Mouse (Mus musculus) embryonic facial prominence, embryonic 14.5 days (tissue): ENCODE results near the gene Nrip1. TPM values are rescaled to one million over a fixed set of nuclear protein-coding genes. Genes with fewer than 3 reads are reported as not detected.

Experiments
- ATAC-seq: fragments of 200-750 bp; cut with Nextera tagmentation; 2 replicates; pipeline ENCODE4 v1.8.0; 2017; ENCODE audit warnings: low read depth, moderate number of reproducible peaks, moderate TSS enrichment
- DNase-seq: peaks from one replicate; pipeline ENCODE4 v3.0.0-alpha.2; 2015; ENCODE audit warnings: low spot score
- H3K27ac ChIP-seq: fragments of 300-500 bp; sonication (generic); replicated peaks from 2 replicates; pipeline ENCODE4 v1.5.1; 2014; ENCODE audit warnings: low read depth, mild to moderate bottlenecking, low read length, moderate library complexity
- H3K27me3 ChIP-seq: fragments of 300-500 bp; sonication (generic); replicated peaks from 2 replicates; pipeline ENCODE4 v1.6.1; 2014; ENCODE audit warnings: low read length; ENCODE audit not compliant: control insufficient read depth, insufficient read depth
- H3K36me3 ChIP-seq: fragments of 300-500 bp; sonication (generic); 2 replicates; pipeline ENCODE4 v1.6.1; 2014; ENCODE audit warnings: low read length, mixed read lengths; ENCODE audit not compliant: control insufficient read depth, insufficient read depth
- H3K4me1 ChIP-seq: fragments of 300-500 bp; sonication (generic); 2 replicates; pipeline ENCODE4 v1.6.1; 2014; ENCODE audit warnings: antibody characterized with exemption, low read length; ENCODE audit not compliant: control insufficient read depth, insufficient read depth
- H3K4me2 ChIP-seq: fragments of 300-500 bp; sonication (generic); 2 replicates; pipeline ENCODE4 v1.6.1; 2014; ENCODE audit warnings: low read depth, mild to moderate bottlenecking, low read length, moderate library complexity, mixed read lengths
- H3K4me3 ChIP-seq: fragments of 300-500 bp; sonication (generic); 2 replicates; pipeline ENCODE4 v1.5.1; 2014; ENCODE audit warnings: low read depth, mild to moderate bottlenecking, low read length
- H3K9ac ChIP-seq: fragments of 300-500 bp; sonication (generic); 2 replicates; pipeline ENCODE4 v1.6.1; 2014; ENCODE audit warnings: low read depth, mild to moderate bottlenecking, low read length, moderate library complexity, mixed read lengths
- H3K9me3 ChIP-seq: fragments of 300-500 bp; sonication (generic); 2 replicates; pipeline ENCODE4 v1.6.1; 2016; ENCODE audit warnings: low read length; ENCODE audit not compliant: control insufficient read depth
- WGBS: fragments of 180-500 bp; shearing (Covaris S2); extraction: QIAGEN DNeasy Blood & Tissue Kit; methylation state at CpG from one replicate; pipeline ENCODE4 v1.1.7; 2014; 5-methylcytosine and 5-hydroxymethylcytosine counted together
- polyA plus RNA-seq: library from polyadenylated mRNA; unstranded; fragments of >200 nt; fragmentation: Nextera tagmentation; extraction: Ambion mirVana; gene quantifications from 2 replicates; pipeline ENCODE4 v1.2.1, GENCODE M21; 2014

The Nrip1 gene
- polyA plus RNA-seq, 1 experiment from 2014 or later, result 35.5 TPM

DNA sequence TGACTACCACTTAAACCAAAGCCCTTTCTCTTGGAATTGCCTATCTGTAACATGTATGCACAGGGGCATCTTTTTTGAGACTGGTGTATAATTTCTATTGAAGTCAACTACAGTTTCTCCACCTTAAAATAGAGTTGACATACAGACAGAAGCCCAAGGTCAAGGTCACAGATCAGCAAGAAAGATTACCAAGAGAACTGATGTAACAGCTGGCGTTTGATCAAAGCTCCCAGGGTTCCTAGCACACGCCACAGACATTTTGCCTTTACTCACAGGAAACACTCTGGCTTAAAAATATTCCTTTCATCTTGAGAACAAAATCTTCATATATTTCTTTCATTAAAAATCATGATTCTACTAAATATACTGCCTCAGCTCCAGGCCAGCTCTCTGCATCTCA, 74.1 kb downstream of the Nrip1 start:
- no peak for DNase-seq
- Histone ChIP-seq H3K36me3 (peaks cover 3% of the 10 kb centered on the region; the same call in 1 of the 2 replicates), H3K27ac (no peak overlapping the region), H3K9me3 (no peaks in the 10 kb centered on the region), H3K4me1 (no peaks in the 10 kb centered on the region; the same call in 1 of the 2 replicates), H3K27me3 (no peaks in the 10 kb centered on the region), H3K9ac (no peak overlapping the region), H3K4me2 (no peak overlapping the region), H3K4me3 (no peak overlapping the region)
- no peak for ATAC-seq
- 39% methylated on average over 2 of the region's 2 CpGs for WGBS

DNA sequence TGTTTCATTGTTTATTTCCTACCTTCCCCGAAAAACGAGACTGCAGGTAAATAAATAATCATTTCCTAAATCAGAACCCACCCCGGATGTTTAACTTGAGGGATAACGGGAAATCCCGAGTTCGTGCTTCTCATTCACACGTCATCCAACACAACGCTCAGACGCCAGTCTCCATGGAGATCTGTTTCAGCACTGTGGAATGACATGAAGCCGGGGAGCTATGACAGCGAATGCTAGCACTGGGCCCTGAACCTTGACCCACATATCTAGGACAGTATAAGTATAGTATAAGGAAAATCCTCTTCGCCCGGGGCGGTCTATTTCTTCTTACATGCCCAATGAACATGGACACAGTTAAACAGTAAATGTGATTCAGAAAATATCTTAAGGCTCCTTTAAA, 78.3 kb downstream of the Nrip1 start:
- Histone ChIP-seq H3K9me3 (no peaks in the 10 kb centered on the region), H3K4me3 (no peak overlapping the region), H3K36me3 (peaks cover 37% of the 10 kb centered on the region), H3K27me3 (no peaks in the 10 kb centered on the region), H3K4me1 (no peaks in the 10 kb centered on the region; the same call in 1 of the 2 replicates), H3K4me2 (no peak overlapping the region), H3K27ac (no peak overlapping the region), H3K9ac (no peak overlapping the region)
- 86% methylated on average over 14 of the region's 14 CpGs for WGBS
- no peak for DNase-seq
- no peak for ATAC-seq

DNA sequence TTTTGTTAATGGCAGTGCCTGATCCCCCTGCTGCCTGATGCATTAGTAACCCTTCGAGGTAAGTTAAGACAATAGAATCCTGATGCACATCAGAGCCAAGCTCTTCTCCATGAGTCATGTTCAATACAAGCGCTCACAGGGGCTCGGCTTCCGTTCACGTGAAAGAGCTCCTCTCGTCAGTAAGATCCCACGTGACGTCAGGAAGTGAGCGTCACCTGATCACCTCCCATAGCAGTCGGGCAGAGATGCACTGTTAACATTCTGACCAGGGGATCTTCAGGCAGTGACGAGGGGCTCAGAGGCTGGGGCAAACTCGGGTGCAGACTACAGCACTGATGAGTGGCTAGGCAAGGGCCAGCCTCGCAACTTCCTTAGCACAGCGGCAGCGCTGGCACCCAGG, 79.1 kb downstream of the Nrip1 start:
- WGBS, result 75% methylated on average over 15 of the region's 15 CpGs
- H3K4me3 ChIP-seq, result no peak overlapping the region
- no peak for ATAC-seq

DNA sequence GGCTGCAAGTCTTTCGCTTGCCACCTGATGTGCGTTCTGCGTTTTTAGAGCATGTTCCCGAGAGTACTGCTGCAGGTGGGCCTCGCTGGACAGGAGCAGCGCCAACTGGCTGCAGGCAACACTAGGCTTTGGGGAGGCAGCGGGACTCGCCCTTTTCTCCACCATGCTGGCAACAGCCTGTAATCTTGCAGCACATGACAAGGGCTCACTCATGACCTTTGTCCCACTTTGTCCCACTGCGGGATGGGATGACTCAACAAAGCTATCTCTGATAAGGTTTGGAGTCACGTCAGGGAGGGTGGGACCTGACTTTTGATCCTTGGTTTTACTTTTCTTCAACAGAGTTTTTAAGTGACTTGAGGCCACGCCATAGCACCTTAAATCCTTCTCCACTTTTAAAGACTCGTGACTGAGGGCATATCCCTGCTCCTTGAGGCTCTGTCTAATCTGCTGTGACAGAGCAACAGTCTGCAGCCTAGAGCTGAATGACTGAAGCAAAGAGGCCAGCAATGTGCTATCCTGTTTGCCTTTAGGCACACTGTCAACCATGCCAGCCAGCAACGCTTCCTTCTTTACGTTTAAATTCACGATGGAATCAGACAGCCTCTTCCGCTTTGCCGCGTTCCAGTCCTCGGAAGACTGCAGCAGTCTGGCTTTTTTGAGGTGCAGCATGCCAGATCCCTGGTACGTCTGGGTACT, 79.7 kb downstream of the Nrip1 start:
- H3K4me2 ChIP-seq, result no peak overlapping the region
- H3K9ac ChIP-seq, result no peak overlapping the region
- no peak for ATAC-seq
- 87% methylated on average over 20 of the region's 20 CpGs for WGBS
- no peak overlapping the region for H3K27ac ChIP-seq
- no peak for DNase-seq
- H3K36me3 ChIP-seq, result peaks cover 40% of the 10 kb centered on the region
- H3K9me3 ChIP-seq, result no peaks in the 10 kb centered on the region
- H3K4me3 ChIP-seq, result no peak overlapping the region
- H3K4me1 ChIP-seq, result no peaks in the 10 kb centered on the region; the same call in 1 of the 2 replicates
- H3K27me3 ChIP-seq, result no peaks in the 10 kb centered on the region

More for the DNA sequence above, 79.1 kb downstream of the Nrip1 start:
- DNase-seq, result no peak
- H3K36me3 ChIP-seq, result peaks cover 40% of the 10 kb centered on the region
- H3K9ac ChIP-seq, result no peak overlapping the region
- H3K9me3 ChIP-seq, result no peaks in the 10 kb centered on the region
- H3K4me2 ChIP-seq, result no peak overlapping the region
- H3K27ac ChIP-seq, result no peak overlapping the region
- no peaks in the 10 kb centered on the region for H3K27me3 ChIP-seq
- no peaks in the 10 kb centered on the region; the same call in 1 of the 2 replicates for H3K4me1 ChIP-seq

DNA sequence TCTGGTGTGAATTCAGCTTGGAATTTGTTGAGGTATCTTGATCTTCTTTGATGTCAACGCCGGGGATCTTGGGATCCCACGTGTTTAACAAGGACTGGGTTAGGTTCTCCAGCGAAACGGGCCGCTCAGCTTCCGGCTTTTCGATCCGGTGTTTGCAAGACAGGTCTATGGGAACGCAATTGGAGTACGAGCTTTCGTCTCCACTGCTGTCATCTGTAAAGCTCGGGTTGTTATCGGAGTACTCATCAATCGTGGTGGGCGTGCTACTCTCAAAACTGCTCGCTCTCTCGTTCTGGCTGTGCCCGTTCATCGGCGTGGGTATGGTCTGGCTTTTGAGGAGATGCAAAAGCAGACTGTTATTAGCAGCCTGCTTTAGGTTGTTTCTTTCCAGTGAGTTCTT, 80.5 kb downstream of the Nrip1 start:
- Histone ChIP-seq H3K4me2 (no peak overlapping the region), H3K27me3 (no peaks in the 10 kb centered on the region), H3K4me3 (no peak overlapping the region), H3K4me1 (no peaks in the 10 kb centered on the region), H3K27ac (no peak overlapping the region), H3K9ac (no peak overlapping the region), H3K36me3 (peaks cover 40% of the 10 kb centered on the region), H3K9me3 (no peaks in the 10 kb centered on the region)
- DNase-seq (no peak), ATAC-seq (no peak)
- WGBS, result 96% methylated on average over 21 of the region's 21 CpGs

DNA sequence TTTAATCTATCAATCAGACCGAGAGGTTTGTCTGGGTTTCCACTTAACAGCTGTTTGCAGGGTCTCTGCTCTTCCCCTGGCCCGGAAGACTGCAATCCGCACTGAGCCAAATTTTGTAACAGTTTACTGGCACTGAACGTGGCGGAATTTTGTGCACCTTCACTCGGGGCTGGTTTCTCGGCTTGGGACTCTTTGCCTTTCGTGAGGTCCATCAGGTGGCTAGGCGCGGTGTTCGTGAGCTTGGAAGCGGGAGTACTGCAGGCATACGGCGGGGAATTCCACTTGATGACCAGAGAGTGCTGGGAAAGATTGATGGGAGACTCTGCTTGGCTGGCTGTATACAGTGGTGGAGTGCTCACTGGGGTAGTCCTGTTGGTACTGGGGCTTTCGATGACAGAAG, 81.0 kb downstream of the Nrip1 start:
- no peak overlapping the region for H3K4me3 ChIP-seq
- peaks cover 40% of the 10 kb centered on the region for H3K36me3 ChIP-seq
- no peak overlapping the region for H3K27ac ChIP-seq
- no peak overlapping the region for H3K9ac ChIP-seq
- H3K4me2 ChIP-seq, result no peak overlapping the region
- ATAC-seq, result no peak
- no peaks in the 10 kb centered on the region for H3K4me1 ChIP-seq
- no peaks in the 10 kb centered on the region for H3K27me3 ChIP-seq
- 87% methylated on average over 15 of the region's 15 CpGs for WGBS
- no peaks in the 10 kb centered on the region for H3K9me3 ChIP-seq
- DNase-seq, result peak; percentile 26

DNA sequence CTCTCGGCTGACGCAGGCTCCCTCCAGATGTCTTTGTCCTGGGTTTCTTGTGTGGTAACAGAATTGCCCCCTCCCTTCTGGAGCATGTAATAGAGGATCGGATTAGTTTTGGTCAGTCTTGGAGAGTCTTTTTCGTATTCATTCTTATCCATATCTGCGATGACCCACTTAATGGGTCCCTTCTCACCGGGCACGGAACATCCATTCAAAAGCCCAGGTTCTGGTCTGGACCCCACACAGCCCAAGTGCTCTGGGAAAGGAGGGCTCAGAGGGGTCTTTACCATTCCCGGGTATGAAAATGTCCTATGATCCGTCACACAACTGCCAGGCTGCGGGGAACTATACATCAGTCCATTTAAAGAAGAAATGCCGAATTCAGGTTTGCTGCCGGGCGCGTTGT, 82.3 kb downstream of the Nrip1 start:
- no peak overlapping the region for H3K4me3 ChIP-seq
- 90% methylated on average over 14 of the region's 14 CpGs for WGBS
- peaks cover 40% of the 10 kb centered on the region for H3K36me3 ChIP-seq

DNA sequence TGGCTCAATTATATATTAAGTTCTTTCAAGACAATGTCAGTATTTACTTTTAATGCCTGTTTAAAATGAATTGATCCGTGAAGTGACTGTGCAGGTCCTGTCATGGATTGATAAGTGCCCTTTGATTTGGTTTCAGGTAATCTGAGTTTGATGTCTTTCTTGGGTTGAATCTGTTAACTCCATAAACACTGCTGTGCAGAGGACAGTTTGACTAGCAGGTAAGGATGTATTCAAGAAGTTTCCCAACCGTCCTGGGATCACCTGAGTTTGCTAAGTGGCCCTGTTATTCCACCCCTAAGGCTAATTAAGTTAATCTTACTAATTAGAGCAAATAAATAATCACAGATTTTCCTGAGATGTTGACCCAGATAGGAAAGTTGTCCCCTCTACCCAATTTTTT, 84.1 kb downstream of the Nrip1 start:
- Histone ChIP-seq H3K4me2 (no peak overlapping the region), H3K9me3 (no peaks in the 10 kb centered on the region), H3K4me1 (no peaks in the 10 kb centered on the region), H3K27me3 (no peaks in the 10 kb centered on the region), H3K27ac (no peak overlapping the region), H3K36me3 (peaks cover 37% of the 10 kb centered on the region), H3K9ac (no peak overlapping the region), H3K4me3 (no peak overlapping the region)
- DNase-seq (no peak), ATAC-seq (no peak)
- 54% methylated on average over 2 of the region's 2 CpGs for WGBS

More for the DNA sequence above, 82.3 kb downstream of the Nrip1 start:
- H3K27ac ChIP-seq, result no peak overlapping the region
- no peaks in the 10 kb centered on the region for H3K27me3 ChIP-seq
- no peak overlapping the region for H3K9ac ChIP-seq
- no peaks in the 10 kb centered on the region for H3K4me1 ChIP-seq
- no peaks in the 10 kb centered on the region for H3K9me3 ChIP-seq
- no peak for DNase-seq
- no peak overlapping the region for H3K4me2 ChIP-seq
- no peak for ATAC-seq

DNA sequence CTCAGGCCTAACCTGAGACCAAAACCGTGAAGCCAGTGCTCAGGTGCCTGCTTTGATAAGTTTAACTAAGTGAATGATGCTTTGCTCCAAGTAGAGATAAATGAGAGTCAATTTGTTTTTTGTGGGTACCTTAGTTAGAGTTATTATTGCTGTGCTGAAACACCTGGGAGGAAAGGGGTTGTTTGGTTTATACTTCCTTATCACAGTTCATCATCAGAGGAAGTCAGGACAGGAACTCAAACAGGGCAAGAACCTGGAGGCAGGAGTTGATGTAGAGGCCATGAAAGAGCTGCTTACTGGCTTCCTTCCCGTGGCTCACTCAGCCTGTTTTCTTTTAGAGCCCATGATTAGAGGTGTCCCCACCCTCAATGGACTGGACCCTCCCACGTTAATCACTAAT, 89.8 kb downstream of the Nrip1 start:
- H3K4me3 ChIP-seq, result no peak overlapping the region
- no peak for ATAC-seq
- 63% methylated on average over 3 of the region's 3 CpGs for WGBS
- no peaks in the 10 kb centered on the region for H3K4me1 ChIP-seq
- H3K9me3 ChIP-seq, result no peaks in the 10 kb centered on the region
- no peak for DNase-seq
- no peak overlapping the region for H3K9ac ChIP-seq
- H3K27me3 ChIP-seq, result no peaks in the 10 kb centered on the region
- H3K27ac ChIP-seq, result no peak overlapping the region
- H3K4me2 ChIP-seq, result no peak overlapping the region
- no peaks in the 10 kb centered on the region for H3K36me3 ChIP-seq
